Mouse (Mus musculus) hindbrain, embryonic 16.5 days (tissue): ENCODE results near the gene Zbtb49. TPM values are rescaled to one million over a fixed set of nuclear protein-coding genes. Genes with fewer than 3 reads are reported as not detected.

ENCODE experiments used
- ATAC-seq: fragments of 200-750 bp; cut with Nextera tagmentation; 2 replicates; pipeline ENCODE4 v1.8.0; 2017; ENCODE audit warnings: moderate TSS enrichment, moderate library complexity
- H3K27ac ChIP-seq: fragments of 300-500 bp; sonication (generic); 2 replicates; pipeline ENCODE4 v1.5.1; 2014; ENCODE audit warnings: low read depth, mild to moderate bottlenecking, control low read depth, low read length, moderate library complexity
- H3K27me3 ChIP-seq: fragments of 300-500 bp; sonication (generic); replicated peaks from 2 replicates; pipeline ENCODE4 v1.6.1; 2014; ENCODE audit warnings: low read length; ENCODE audit not compliant: control insufficient read depth, insufficient read depth
- H3K36me3 ChIP-seq: fragments of 300-500 bp; sonication (generic); 2 replicates; pipeline ENCODE4 v1.6.1; 2014; ENCODE audit warnings: mild to moderate bottlenecking, low read length, moderate library complexity, mixed read lengths; ENCODE audit not compliant: control insufficient read depth, insufficient read depth
- H3K4me1 ChIP-seq: fragments of 300-500 bp; sonication (generic); 2 replicates; pipeline ENCODE4 v1.6.1; 2014; ENCODE audit warnings: low read depth, low read length; ENCODE audit not compliant: control insufficient read depth, insufficient read depth
- H3K4me2 ChIP-seq: fragments of 300-500 bp; sonication (generic); 2 replicates; pipeline ENCODE4 v1.6.1; 2014; ENCODE audit warnings: mild to moderate bottlenecking, low read length, control low read depth, moderate library complexity
- H3K4me3 ChIP-seq: fragments of 300-500 bp; sonication (generic); 2 replicates; pipeline ENCODE4 v1.5.1; 2014; ENCODE audit warnings: mild to moderate bottlenecking, low read length, control low read depth, moderate library complexity
- H3K9ac ChIP-seq: fragments of 300-500 bp; sonication (generic); 2 replicates; pipeline ENCODE4 v1.6.1; 2014; ENCODE audit warnings: low read depth, mild to moderate bottlenecking, control low read depth, low read length, moderate library complexity
- H3K9me3 ChIP-seq: fragments of 300-500 bp; sonication (generic); 2 replicates; pipeline ENCODE4 v1.6.1; 2014; ENCODE audit warnings: mild to moderate bottlenecking, low read length, moderate library complexity; ENCODE audit not compliant: control insufficient read depth
- WGBS: fragments of 180-500 bp; shearing (Covaris S2); extraction: QIAGEN DNeasy Blood & Tissue Kit; methylation state at CpG from one replicate; pipeline ENCODE4 v1.1.7; 2014; 5-methylcytosine and 5-hydroxymethylcytosine counted together
- polyA plus RNA-seq: library from polyadenylated mRNA; unstranded; fragments of >200 nt; fragmentation: Nextera tagmentation; extraction: Ambion mirVana; gene quantifications from 2 replicates; pipeline ENCODE4 v1.2.1, GENCODE M21; 2015

Zbtb49 gene
- polyA plus RNA-seq, 1 experiment from 2014 or later: 17.9 TPM

GRCm38 (mm10) chr5:38174256-38174912, 45.9 kb downstream of the Zbtb49 start:
- Histone ChIP-seq H3K27me3 (no peaks in the 10 kb centered on the region), H3K4me2 (no peak overlapping the region), H3K4me1 (no peaks in the 10 kb centered on the region), H3K4me3 (no peak overlapping the region), H3K9me3 (no peaks in the 10 kb centered on the region; the same call in 1 of the 2 replicates), H3K36me3 (no peaks in the 10 kb centered on the region), H3K9ac (no peak overlapping the region), H3K27ac (no peak overlapping the region)
- 79% methylated on average over 16 of the region's 16 CpGs for WGBS
- no peak for ATAC-seq

DNA sequence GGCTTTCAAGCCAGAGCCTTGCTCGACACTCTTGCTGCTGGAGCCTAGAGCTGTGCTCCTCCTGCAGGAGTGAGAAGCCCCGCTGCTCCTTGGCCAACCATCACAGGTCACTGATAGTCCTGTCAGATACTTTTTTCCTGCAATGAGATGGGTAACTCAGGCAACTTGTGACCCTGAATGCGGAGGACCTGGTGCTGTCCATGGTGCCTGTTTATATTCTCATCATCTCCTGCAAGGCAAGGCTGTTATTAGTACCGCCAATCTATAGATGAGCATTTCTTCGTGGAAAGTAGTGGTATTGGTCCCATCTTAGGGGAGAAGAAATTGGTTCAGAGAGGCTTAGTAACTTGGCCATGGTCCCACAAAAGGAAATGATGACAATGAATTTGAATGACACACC, 46.5 kb downstream of the Zbtb49 start:
- Histone ChIP-seq H3K9ac (no peak overlapping the region), H3K4me2 (no peak overlapping the region), H3K4me3 (no peak overlapping the region), H3K27me3 (no peaks in the 10 kb centered on the region), H3K9me3 (no peaks in the 10 kb centered on the region; the same call in 1 of the 2 replicates), H3K36me3 (no peaks in the 10 kb centered on the region), H3K27ac (no peak overlapping the region), H3K4me1 (no peaks in the 10 kb centered on the region)
- no peak for ATAC-seq
- WGBS: 66% methylated on average over 5 of the region's 5 CpGs

DNA sequence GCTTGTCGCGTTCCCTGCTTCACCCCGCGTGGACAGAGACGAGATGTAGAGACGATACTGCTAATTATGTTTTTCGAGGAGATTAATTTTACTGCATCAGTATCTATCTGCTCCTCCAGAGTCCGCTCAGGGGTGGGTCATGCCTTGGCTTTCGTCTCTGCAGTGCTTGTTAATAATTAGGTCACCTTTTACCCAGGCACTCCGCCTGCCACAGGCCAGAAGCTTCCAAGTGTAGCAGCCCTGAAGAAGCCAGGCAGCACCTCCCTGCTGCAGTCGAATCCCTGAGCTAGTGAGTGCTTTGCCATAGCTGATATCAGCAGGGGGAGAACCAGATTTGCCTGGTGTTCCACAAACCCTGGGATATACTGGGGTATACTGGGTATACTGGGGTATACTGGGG, 51.8 kb downstream of the Zbtb49 start:
- no peak overlapping the region for H3K4me3 ChIP-seq
- H3K36me3 ChIP-seq: no peaks in the 10 kb centered on the region
- WGBS: 68% methylated on average over 11 of the region's 11 CpGs
- peak; percentile 40; the same call in 1 of the 2 replicates for ATAC-seq
- no peaks in the 10 kb centered on the region; the same call in 1 of the 2 replicates for H3K9me3 ChIP-seq
- H3K27me3 ChIP-seq: no peaks in the 10 kb centered on the region
- H3K4me1 ChIP-seq: no peaks in the 10 kb centered on the region
- H3K9ac ChIP-seq: peak overlapping the region; percentile 35; the same call in 1 of the 2 replicates
- H3K4me2 ChIP-seq: no peak overlapping the region
- no peak overlapping the region for H3K27ac ChIP-seq

- no peaks in the 10 kb centered on the region for H3K9me3 ChIP-seq
- H3K36me3 ChIP-seq: peaks cover 13% of the 10 kb centered on the region
- peak within 1 kb of the TSS; percentile 98 for H3K27ac ChIP-seq
- ATAC-seq: peak; percentile 53
- H3K27me3 ChIP-seq: no peaks in the 10 kb centered on the region
- peaks cover 29% of the 10 kb centered on the region for H3K4me1 ChIP-seq
- H3K9ac ChIP-seq: peak within 1 kb of the TSS; percentile 98
- WGBS: 9% methylated on average over 35 of the region's 35 CpGs
- H3K4me3 ChIP-seq: peak within 1 kb of the TSS; percentile 85
- peak within 1 kb of the TSS; percentile 63 for H3K4me2 ChIP-seq
These were observed 60.4 kb downstream of the Zbtb49 start, which contains the start of gene Nsg1 for GRCm38 (mm10) chr5:38159634-38160413. TSS of gene Nsg1 (minus strand) at chr5:38159907.

DNA sequence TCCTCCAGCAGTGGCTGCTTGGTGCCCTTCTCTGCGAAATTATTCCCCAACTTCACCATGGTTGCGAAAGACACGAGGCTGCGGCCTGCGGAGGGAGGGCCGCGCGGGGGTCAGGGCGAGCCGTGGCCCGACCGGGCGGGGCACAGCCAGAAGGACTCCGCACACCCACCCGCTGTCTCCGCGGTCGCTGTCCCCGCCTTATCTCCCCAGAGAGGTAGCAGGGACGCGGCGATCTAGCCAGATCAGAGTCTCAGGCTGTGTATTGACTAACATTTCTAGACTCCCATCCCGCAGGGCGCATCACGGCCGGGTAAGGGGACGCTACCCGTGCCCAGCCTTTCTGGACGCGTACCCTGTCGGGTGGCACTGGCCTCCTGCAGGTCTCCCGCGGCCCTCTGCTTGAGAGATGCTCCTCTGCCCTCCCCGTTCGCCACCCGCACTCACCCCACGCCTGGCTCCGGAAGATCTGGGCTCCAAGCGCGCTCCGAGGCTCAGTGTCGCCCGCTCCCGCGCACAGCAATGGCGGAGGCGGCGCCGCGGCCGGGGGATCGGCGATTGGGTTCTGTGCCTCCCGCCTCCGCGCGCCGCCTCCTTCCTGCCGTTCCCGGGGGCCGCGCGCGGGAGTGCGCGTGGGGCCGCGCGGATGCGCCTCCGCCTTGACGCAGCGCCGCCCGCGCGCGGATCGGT, 61.2 kb downstream of the Zbtb49 start:
- Histone ChIP-seq H3K36me3 (peaks cover 20% of the 10 kb centered on the region), H3K9ac (peak overlapping the region; percentile 98), H3K9me3 (no peaks in the 10 kb centered on the region), H3K4me3 (peak overlapping the region; percentile 85), H3K4me2 (peak overlapping the region; percentile 63), H3K4me1 (peaks cover 37% of the 10 kb centered on the region), H3K27ac (peak overlapping the region; percentile 98), H3K27me3 (no peaks in the 10 kb centered on the region)
- peak; percentile 83 for ATAC-seq
- 0% methylated on average over 53 of the region's 79 CpGs for WGBS

GRCm38 (mm10) chr5:38158501-38158946, 61.7 kb downstream of the Zbtb49 start:
- peak overlapping the region; percentile 85 for H3K4me3 ChIP-seq
- H3K4me1 ChIP-seq: peaks cover 42% of the 10 kb centered on the region
- 1% methylated on average over 17 of the region's 17 CpGs for WGBS

GRCm38 (mm10) chr5:38157481-38158020, 62.7 kb downstream of the Zbtb49 start:
- Histone ChIP-seq H3K27me3 (no peaks in the 10 kb centered on the region), H3K9ac (peak overlapping the region; percentile 98), H3K4me3 (peak overlapping the region; percentile 85), H3K36me3 (peaks cover 20% of the 10 kb centered on the region), H3K9me3 (no peaks in the 10 kb centered on the region), H3K27ac (peak overlapping the region; percentile 98), H3K4me2 (peak overlapping the region; percentile 63), H3K4me1 (peaks cover 52% of the 10 kb centered on the region)
- 34% methylated on average over 9 of the region's 9 CpGs for WGBS
- ATAC-seq: no peak

More at GRCm38 (mm10) chr5:38158501-38158946, 61.7 kb downstream of the Zbtb49 start:
- peak overlapping the region; percentile 98 for H3K27ac ChIP-seq
- peak; percentile 49 for ATAC-seq
- H3K27me3 ChIP-seq: no peaks in the 10 kb centered on the region
- peak overlapping the region; percentile 63 for H3K4me2 ChIP-seq
- H3K36me3 ChIP-seq: peaks cover 20% of the 10 kb centered on the region
- no peaks in the 10 kb centered on the region for H3K9me3 ChIP-seq
- peak overlapping the region; percentile 98 for H3K9ac ChIP-seq

DNA sequence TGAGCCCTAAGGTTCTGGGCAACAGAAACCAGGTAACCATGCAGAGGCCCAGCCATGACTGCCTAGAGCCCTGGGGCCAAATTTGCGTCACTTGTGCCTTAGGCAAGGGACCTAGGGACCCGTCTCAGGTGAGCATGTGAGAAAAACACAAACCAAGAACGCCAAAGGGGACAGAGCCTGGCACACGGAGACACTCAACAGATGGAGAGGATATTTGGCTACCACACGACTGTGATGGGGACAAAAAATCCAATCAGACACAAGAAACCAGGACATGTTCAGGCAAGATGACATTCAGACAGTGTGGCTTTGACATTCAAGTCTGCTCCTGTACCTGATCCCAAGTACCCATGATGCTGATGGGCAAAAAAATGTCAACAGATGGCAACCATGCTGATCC, 66.6 kb downstream of the Zbtb49 start:
- 63% methylated on average over 5 of the region's 5 CpGs for WGBS
- Histone ChIP-seq H3K9me3 (no peaks in the 10 kb centered on the region), H3K27me3 (no peaks in the 10 kb centered on the region), H3K9ac (no peak overlapping the region), H3K4me1 (peaks cover 68% of the 10 kb centered on the region), H3K4me2 (peak overlapping the region; percentile 38), H3K4me3 (0 out of 2 replicates have a peak overlapping the region, but pooled peaks have one; percentile 7), H3K27ac (no peak overlapping the region), H3K36me3 (peaks cover 33% of the 10 kb centered on the region)
- no peak for ATAC-seq
